Mouse (Mus musculus) forebrain, postnatal 0 days (tissue): Measurements from ENCODE around the gene Camta1. TPM values are rescaled to one million over a fixed set of nuclear protein-coding genes. Genes with fewer than 3 reads are reported as not detected.
A peak's percentile ranks its signal among the peaks of the same experiment; 100 is the strongest.

Source experiments
- ATAC-seq: fragments of 200-750 bp; cut with Nextera tagmentation; 2 replicates; pipeline ENCODE4 v1.8.0; 2017; ENCODE audit warnings: mild to moderate bottlenecking, moderate library complexity
- DNase-seq: peaks from one replicate; pipeline ENCODE4 v3.0.0-alpha.2; 2015
- H3K27ac ChIP-seq: fragments of 300-500 bp; sonication (generic); 2 replicates; pipeline ENCODE4 v1.5.1; 2014; ENCODE audit warnings: low read depth, mild to moderate bottlenecking, antibody characterized with exemption, low read length, moderate library complexity, mixed read lengths
- H3K27me3 ChIP-seq: fragments of 300-500 bp; sonication (generic); 2 replicates; pipeline ENCODE4 v1.6.1; 2014; ENCODE audit warnings: mild to moderate bottlenecking, low read length, mixed read lengths; ENCODE audit not compliant: insufficient read depth
- H3K36me3 ChIP-seq: fragments of 300-500 bp; sonication (generic); 2 replicates; pipeline ENCODE4 v1.6.1; 2014; ENCODE audit warnings: mild to moderate bottlenecking, moderate library complexity; ENCODE audit not compliant: insufficient read depth
- H3K4me1 ChIP-seq: fragments of 300-500 bp; sonication (generic); 2 replicates; pipeline ENCODE4 v1.6.1; 2014; ENCODE audit warnings: antibody characterized with exemption; ENCODE audit not compliant: insufficient read depth
- H3K4me2 ChIP-seq: fragments of 300-500 bp; sonication (generic); 2 replicates; pipeline ENCODE4 v1.6.1; 2014; ENCODE audit warnings: low read depth, mild to moderate bottlenecking, moderate library complexity
- H3K4me3 ChIP-seq: fragments of 300-500 bp; sonication (generic); 2 replicates; pipeline ENCODE4 v1.5.1; 2014; ENCODE audit warnings: low read depth, low read length, mixed read lengths
- H3K9ac ChIP-seq: fragments of 300-500 bp; sonication (generic); 2 replicates; pipeline ENCODE4 v1.6.1; 2014; ENCODE audit warnings: mild to moderate bottlenecking
- H3K9me3 ChIP-seq: fragments of 300-500 bp; sonication (generic); 2 replicates; pipeline ENCODE4 v1.6.1; 2016; ENCODE audit warnings: low read length
- CTCF ChIP-seq: sonication (generic); IDR thresholded peaks from 2 replicates; pipeline ENCODE4 v1.5.1; 2016; ENCODE audit warnings: antibody characterized with exemption, control low read depth, low read depth
- WGBS: fragments of 180-500 bp; shearing (Covaris S2); extraction: QIAGEN DNeasy Blood & Tissue Kit; methylation state at CpG from one replicate; pipeline ENCODE4 v1.1.7; 2014; 5-methylcytosine and 5-hydroxymethylcytosine counted together
- polyA plus RNA-seq: library from polyadenylated mRNA; unstranded; fragments of >200 nt; fragmentation: Nextera tagmentation; extraction: Ambion mirVana; gene quantifications from 2 replicates; pipeline ENCODE4 v1.2.1, GENCODE M21; 2015
- total RNA-seq: library from RNA; depleted of rRNA; stranded (reverse); fragments of >200 nt; gene quantifications from 2 replicates; pipeline ENCODE4 v1.2.3, GENCODE M21; 2014

Gene Camta1
- total and polyA plus RNA-seq, 2 experiments from 2014 or later, result 87.4 to 131 TPM

DNA sequence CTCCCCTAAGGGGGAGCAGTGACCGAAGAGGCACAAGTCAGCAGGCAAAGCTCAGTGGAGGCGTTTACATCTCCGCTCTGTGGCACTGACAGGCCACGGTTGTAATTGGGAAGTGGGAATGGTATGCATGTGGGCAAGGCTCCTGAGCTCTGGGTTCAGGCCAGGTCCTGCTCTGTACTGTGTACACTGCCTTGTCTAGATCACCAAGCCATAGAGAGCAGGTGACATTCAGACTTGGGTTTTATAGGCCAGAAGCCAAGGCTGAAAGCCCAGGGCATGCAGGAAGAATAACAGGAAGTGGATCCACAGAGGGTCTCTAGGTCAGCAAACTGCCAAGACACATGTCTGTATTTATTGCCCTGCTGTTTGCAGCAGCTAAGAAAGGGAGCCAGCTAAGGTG lies 445.9 kb downstream of the Camta1 start:
- 78% methylated on average over 4 of the region's 4 CpGs for WGBS
- H3K4me1 ChIP-seq, result peaks cover 10% of the 10 kb centered on the region; the same call in 1 of the 2 replicates
- TF ChIP-seq CTCF, result no peak

DNA sequence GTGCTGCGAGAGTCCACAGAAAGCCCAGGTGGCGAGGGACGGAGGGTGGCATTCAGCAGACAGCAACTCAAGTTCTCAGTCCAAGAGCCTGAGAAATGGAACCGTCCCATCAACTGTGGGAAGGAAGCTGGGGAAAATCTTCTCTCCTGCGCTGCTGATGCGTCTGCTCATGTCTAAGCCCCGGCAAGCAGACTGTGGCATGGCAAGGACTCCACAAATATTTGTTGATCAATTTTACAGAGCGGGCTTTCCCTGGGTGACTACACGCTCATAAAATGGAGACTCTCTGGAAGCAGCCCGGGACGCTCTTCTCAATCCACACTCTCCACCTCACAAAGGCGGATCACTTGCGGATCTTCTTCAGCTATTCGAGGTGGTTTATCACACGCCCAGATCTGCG lies 446.3 kb downstream of the Camta1 start:
- Histone ChIP-seq H3K4me1 (peaks cover 10% of the 10 kb centered on the region; the same call in 1 of the 2 replicates), H3K36me3 (no peaks in the 10 kb centered on the region), H3K9ac (no peak overlapping the region), H3K4me3 (no peak overlapping the region), H3K27me3 (peaks cover 30% of the 10 kb centered on the region; the same call in 1 of the 2 replicates), H3K9me3 (no peaks in the 10 kb centered on the region), H3K27ac (no peak overlapping the region), H3K4me2 (no peak overlapping the region)
- ATAC-seq, result no peak
- no peak for DNase-seq
- TF ChIP-seq CTCF, result no peak
- WGBS, result 95% methylated on average over 16 of the region's 16 CpGs

More for the DNA sequence above, 445.9 kb downstream of the Camta1 start:
- ATAC-seq (no peak), DNase-seq (no peak)
- Histone ChIP-seq H3K27ac (no peak overlapping the region), H3K4me2 (no peak overlapping the region), H3K9me3 (no peaks in the 10 kb centered on the region), H3K27me3 (peaks cover 33% of the 10 kb centered on the region; the same call in 1 of the 2 replicates), H3K9ac (no peak overlapping the region), H3K36me3 (no peaks in the 10 kb centered on the region), H3K4me3 (no peak overlapping the region)

DNA sequence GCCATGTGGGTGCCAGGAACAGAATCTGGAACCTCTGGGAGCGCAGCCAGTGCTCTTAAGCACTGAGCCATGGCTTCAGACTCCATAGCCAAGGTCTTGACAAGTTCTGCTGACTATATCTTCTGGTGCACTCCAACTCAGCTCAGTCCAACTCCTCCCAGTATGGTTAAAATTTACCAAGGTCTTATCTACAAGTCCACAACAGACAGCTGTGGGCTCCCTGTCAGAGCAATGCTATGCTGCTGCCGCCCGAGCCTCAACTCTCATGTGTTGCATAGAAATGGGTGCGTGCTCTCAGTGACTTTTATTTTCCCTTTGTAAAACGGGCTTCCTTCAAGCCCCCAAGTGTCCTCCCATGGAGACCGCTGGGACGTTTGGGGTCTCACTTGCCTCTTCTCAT lies 446.7 kb downstream of the Camta1 start:
- no peaks in the 10 kb centered on the region for H3K9me3 ChIP-seq
- no peak overlapping the region for H3K4me2 ChIP-seq
- peaks cover 33% of the 10 kb centered on the region; the same call in 1 of the 2 replicates for H3K27me3 ChIP-seq
- no peak overlapping the region for H3K4me3 ChIP-seq
- peaks cover 10% of the 10 kb centered on the region; the same call in 1 of the 2 replicates for H3K4me1 ChIP-seq
- DNase-seq (no peak), ATAC-seq (no peak)
- TF ChIP-seq CTCF, result no peak
- WGBS, result 96% methylated on average over 7 of the region's 7 CpGs
- H3K27ac ChIP-seq, result no peak overlapping the region
- H3K9ac ChIP-seq, result no peak overlapping the region
- H3K36me3 ChIP-seq, result no peaks in the 10 kb centered on the region

DNA sequence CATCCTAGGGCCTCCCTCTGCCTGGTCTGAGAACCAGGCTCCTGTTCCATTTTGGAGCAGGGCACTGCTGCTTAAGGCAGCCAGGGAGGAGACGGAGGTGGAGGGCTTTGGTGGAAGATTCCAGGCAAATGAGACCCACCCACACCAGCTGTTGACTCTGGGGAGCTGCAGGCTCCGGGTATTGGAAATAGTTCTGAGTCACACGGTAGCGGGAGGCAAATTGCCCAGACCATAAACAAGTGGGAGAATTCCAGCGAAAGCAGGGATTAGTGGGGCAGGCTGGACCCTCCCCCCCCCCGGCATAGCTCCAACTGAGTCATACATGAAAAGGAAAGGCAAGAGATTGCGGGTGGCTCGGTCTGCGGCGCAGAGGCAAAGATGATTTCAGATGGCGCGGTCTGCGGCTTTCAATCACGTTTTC lies 450.0 kb downstream of the Camta1 start:
- ATAC-seq (peak; percentile 48), DNase-seq (peak; percentile 56)
- Histone ChIP-seq H3K36me3 (no peaks in the 10 kb centered on the region), H3K9me3 (no peaks in the 10 kb centered on the region), H3K4me1 (peaks cover 10% of the 10 kb centered on the region; the same call in 1 of the 2 replicates), H3K4me3 (no peak overlapping the region), H3K27ac (no peak overlapping the region), H3K4me2 (0 out of 2 replicates have a peak overlapping the region, but pooled peaks have one; percentile 2), H3K27me3 (peaks cover 30% of the 10 kb centered on the region; the same call in 1 of the 2 replicates), H3K9ac (no peak overlapping the region)
- TF ChIP-seq CTCF, result no peak
- WGBS, result 17% methylated on average over 14 of the region's 14 CpGs

DNA sequence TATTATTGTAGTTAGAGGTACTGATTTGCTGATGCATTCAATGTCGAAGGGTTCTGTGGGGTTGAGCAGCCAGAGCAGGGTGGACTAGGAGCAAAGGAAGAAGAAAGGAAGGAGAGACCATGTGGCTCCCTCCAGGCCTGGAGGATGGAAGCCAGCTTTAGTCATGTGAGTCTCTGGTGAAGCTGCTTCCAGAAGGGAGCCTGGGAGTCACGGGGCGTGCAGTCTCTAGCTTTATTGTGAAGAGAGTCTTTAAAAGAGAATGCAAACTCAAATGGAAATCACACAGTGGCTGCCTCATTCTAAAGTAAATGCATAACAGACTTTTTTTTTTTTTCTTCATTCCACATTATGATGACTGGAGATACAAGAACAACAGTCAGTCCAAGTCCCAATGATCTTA lies 450.7 kb downstream of the Camta1 start:
- peaks cover 30% of the 10 kb centered on the region; the same call in 1 of the 2 replicates for H3K27me3 ChIP-seq
- peaks cover 10% of the 10 kb centered on the region; the same call in 1 of the 2 replicates for H3K4me1 ChIP-seq
- H3K9ac ChIP-seq, result no peak overlapping the region
- TF ChIP-seq CTCF, result no peak
- ATAC-seq (no peak), DNase-seq (no peak)
- WGBS, result 27% methylated on average over 3 of the region's 3 CpGs
- no peaks in the 10 kb centered on the region for H3K36me3 ChIP-seq
- no peaks in the 10 kb centered on the region for H3K9me3 ChIP-seq
- no peak overlapping the region for H3K27ac ChIP-seq
- no peak overlapping the region for H3K4me3 ChIP-seq
- H3K4me2 ChIP-seq, result no peak overlapping the region

DNA sequence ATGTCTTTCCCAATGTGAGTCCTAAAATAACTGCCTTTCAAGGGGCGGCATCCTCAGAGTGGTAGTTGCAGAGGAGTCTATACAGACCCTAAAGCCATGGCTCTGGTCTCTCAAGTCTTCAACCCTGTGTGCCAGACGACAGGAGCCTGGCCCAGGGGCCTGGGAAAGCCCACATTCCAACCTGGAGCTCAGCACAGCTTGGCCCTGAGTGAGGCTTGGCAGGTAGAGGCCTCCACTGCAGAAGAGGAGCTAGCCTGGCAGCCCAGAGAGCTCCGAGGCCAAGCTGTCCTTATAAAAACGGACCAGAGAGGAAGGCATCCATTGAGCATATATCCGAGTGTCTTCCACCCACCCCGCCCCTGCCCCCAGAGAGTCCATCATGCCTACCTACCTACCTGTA lies 452.4 kb downstream of the Camta1 start:
- H3K36me3 ChIP-seq, result no peaks in the 10 kb centered on the region
- no peak for TF ChIP-seq CTCF
- H3K9ac ChIP-seq, result no peak overlapping the region
- peaks cover 19% of the 10 kb centered on the region for H3K27me3 ChIP-seq
- no peak overlapping the region for H3K27ac ChIP-seq
- no peak overlapping the region for H3K4me3 ChIP-seq
- 84% methylated on average over 6 of the region's 6 CpGs for WGBS
- ATAC-seq, result no peak
- no peak for DNase-seq
- peaks cover 10% of the 10 kb centered on the region; the same call in 1 of the 2 replicates for H3K4me1 ChIP-seq
- H3K4me2 ChIP-seq, result no peak overlapping the region
- no peaks in the 10 kb centered on the region for H3K9me3 ChIP-seq

DNA sequence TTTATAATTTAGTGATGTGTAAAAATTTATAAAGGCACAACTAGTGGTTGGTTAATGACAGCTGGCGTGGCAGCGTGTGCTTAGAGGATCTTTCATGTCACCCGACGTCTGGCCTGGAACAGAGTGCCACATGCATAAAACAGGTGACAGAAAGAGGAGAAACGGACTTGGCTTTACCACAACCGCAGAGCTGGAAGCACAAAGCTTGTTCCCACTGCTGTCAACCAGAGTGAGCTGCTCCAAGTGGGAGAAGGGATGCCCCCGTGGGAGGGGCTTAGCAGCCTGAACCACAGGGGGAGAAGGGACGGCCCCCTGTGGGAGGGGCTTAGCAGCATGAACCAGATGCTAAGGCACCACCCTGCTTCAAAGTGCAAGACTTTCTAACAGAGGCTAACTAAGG lies 452.9 kb downstream of the Camta1 start:
- Histone ChIP-seq H3K27me3 (peaks cover 19% of the 10 kb centered on the region), H3K4me2 (no peak overlapping the region), H3K9ac (no peak overlapping the region), H3K36me3 (no peaks in the 10 kb centered on the region), H3K27ac (no peak overlapping the region), H3K4me1 (peaks cover 10% of the 10 kb centered on the region; the same call in 1 of the 2 replicates), H3K9me3 (no peaks in the 10 kb centered on the region), H3K4me3 (no peak overlapping the region)
- peak; percentile 47; the same call in 1 of the 2 replicates for ATAC-seq
- DNase-seq, result peak; percentile 30
- no peak for TF ChIP-seq CTCF
- 37% methylated on average over 8 of the region's 8 CpGs for WGBS
